Mouse (Mus musculus) C2C12 (cell line): ENCODE data around the gene Mef2c.

Source experiments
- CEBPB ChIP-seq: IDR thresholded peaks from one replicate; pipeline ENCODE4 v1.6.1; 2011; ENCODE audit warnings: low read depth, mild to moderate bottlenecking, control low read depth, moderate library complexity
- CTCF ChIP-seq: IDR thresholded peaks from one replicate; pipeline ENCODE4 v1.5.1; 2011; ENCODE audit not compliant: control insufficient read depth, insufficient read depth, insufficient read length
- FOSL1 ChIP-seq: IDR thresholded peaks from one replicate; pipeline ENCODE4 v1.8.0; 2011; ENCODE audit warnings: mild to moderate bottlenecking, low read length; ENCODE audit not compliant: poor library complexity, insufficient read depth, severe bottlenecking
- MAX ChIP-seq: IDR thresholded peaks from one replicate; pipeline ENCODE4 v1.6.1; 2011; ENCODE audit warnings: mild to moderate bottlenecking, control low read depth
- MYOD1 ChIP-seq: IDR thresholded peaks from one replicate; pipeline ENCODE4 v1.6.1; 2011; ENCODE audit warnings: low read depth; ENCODE audit not compliant: control insufficient read depth, insufficient read length
- MYOG ChIP-seq: IDR thresholded peaks from one replicate; pipeline ENCODE4 v1.6.1; 2011; ENCODE audit not compliant: control insufficient read depth, insufficient read length; ENCODE audit errors: extremely low read depth
- USF1 ChIP-seq: IDR thresholded peaks from one replicate; pipeline ENCODE4 v1.6.1; 2011; ENCODE audit warnings: low read depth, mild to moderate bottlenecking, control low read depth, moderate library complexity

DNA sequence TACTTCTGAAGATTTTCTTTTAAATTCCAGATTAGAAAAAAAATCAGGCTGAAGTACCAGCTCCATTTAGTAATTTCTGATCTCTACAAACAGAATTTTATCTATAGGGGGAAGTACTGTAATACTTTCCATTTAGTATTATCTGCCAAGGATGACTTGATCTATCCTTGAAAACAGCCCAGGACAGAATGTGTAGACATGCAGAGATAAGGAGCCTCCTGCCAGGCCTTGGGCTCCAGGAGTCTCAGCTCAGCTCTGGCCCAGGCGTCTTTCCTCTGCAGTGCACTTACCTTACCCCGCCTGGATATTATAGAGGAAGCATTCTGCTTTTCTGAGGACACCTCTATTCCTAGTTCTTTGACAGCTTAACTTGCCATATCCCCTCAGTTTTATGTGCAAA is 59.4 kb downstream of the Mef2c start:
- no peak for TF ChIP-seq MAX
- TF ChIP-seq USF1, result no peak
- TF ChIP-seq CTCF, result no peak
- TF ChIP-seq FOSL1, result no peak
- TF ChIP-seq MYOG, result no peak
- TF ChIP-seq CEBPB, result no peak
- TF ChIP-seq MYOD1, result no peak
